Mouse (Mus musculus) C2C12 (cell line): Measurements from ENCODE around the gene Galnt15.

Source experiments
- CTCF ChIP-seq: IDR thresholded peaks from one replicate; pipeline ENCODE4 v1.5.1; 2011; ENCODE audit not compliant: control insufficient read depth, insufficient read depth, insufficient read length
- FOSL1 ChIP-seq: IDR thresholded peaks from one replicate; pipeline ENCODE4 v1.8.0; 2011; ENCODE audit warnings: mild to moderate bottlenecking, low read length; ENCODE audit not compliant: poor library complexity, insufficient read depth, severe bottlenecking
- MAX ChIP-seq: IDR thresholded peaks from one replicate; pipeline ENCODE4 v1.6.1; 2011; ENCODE audit warnings: mild to moderate bottlenecking, control low read depth
- MYOD1 ChIP-seq: IDR thresholded peaks from one replicate; pipeline ENCODE4 v1.6.1; 2011; ENCODE audit warnings: low read depth; ENCODE audit not compliant: control insufficient read depth, insufficient read length
- MYOG ChIP-seq: IDR thresholded peaks from one replicate; pipeline ENCODE4 v1.6.1; 2011; ENCODE audit not compliant: control insufficient read depth, insufficient read length; ENCODE audit errors: extremely low read depth
- USF1 ChIP-seq: IDR thresholded peaks from one replicate; pipeline ENCODE4 v1.6.1; 2011; ENCODE audit warnings: low read depth, mild to moderate bottlenecking, control low read depth, moderate library complexity

GRCm38 (mm10) chr14:32093500-32094117, 64.8 kb downstream of the Galnt15 start:
- TF ChIP-seq MAX, result no peak
- TF ChIP-seq CTCF, result no peak
- TF ChIP-seq USF1, result no peak
- no peak for TF ChIP-seq FOSL1
- no peak for TF ChIP-seq MYOG
- TF ChIP-seq MYOD1, result no peak
